In genomic region chr10:28379752-28380488, GRCm38 (mm10) we compare ENCODE assay signal across 20 mouse cellular contexts.
DNase-seq lines count a peak whose midpoint lies in the region; ATAC-seq and TF ChIP-seq lines count a peak whose summit lies in the region.
"Had no signal": no experiment of that assay in that cellular context is flagged by ENCODE, and none has a peak within 500 bp of the region (broad histone marks: within the 10 kb centered on the region; RNA-seq: fewer than 3 reads in every experiment).

No protein-coding gene starts in this region.

- no peaks in the 10 kb centered on the region for H3K9me3 ChIP-seq in neural tube, embryonic 13.5 days
- no peaks in the 10 kb centered on the region for H3K9me3 ChIP-seq in neural tube, embryonic 15.5 days (replicated peaks)
- H3K9me3 ChIP-seq: embryonic facial prominence, embryonic 12.5 days; forebrain, embryonic 15.5 days; G1E; heart, embryonic 10.5 days had no signal

- H3K4me1 ChIP-seq in neural tube, embryonic 13.5 days (replicated peaks): no peaks in the 10 kb centered on the region
- peaks cover 3% of the 10 kb centered on the region; the same call in 1 of the 2 replicates for H3K4me1 ChIP-seq in neural tube, embryonic 15.5 days
- H3K4me1 ChIP-seq in thymus, adult 2 months (replicated peaks; ENCODE audit: control insufficient read depth, insufficient read depth, low read length): no peaks in the 10 kb centered on the region
- H3K4me1 ChIP-seq: embryonic facial prominence, embryonic 12.5 days; forebrain, embryonic 15.5 days; heart, embryonic 10.5 days had no signal

- no peak overlapping the region for H3K9ac ChIP-seq in neural tube, embryonic 13.5 days
- no peak overlapping the region for H3K9ac ChIP-seq in neural tube, embryonic 15.5 days (replicated peaks)
- H3K9ac ChIP-seq: embryonic facial prominence, embryonic 12.5 days; forebrain, embryonic 15.5 days had no signal

- H3K4me3 ChIP-seq in neural tube, embryonic 13.5 days: no peak overlapping the region
- no peak overlapping the region for H3K4me3 ChIP-seq in neural tube, embryonic 15.5 days (replicated peaks)
- H3K4me3 ChIP-seq in thymus, adult 2 months (ENCODE audit: control insufficient read depth, insufficient read depth, low read length): no peak overlapping the region
- H3K4me3 ChIP-seq: embryonic facial prominence, embryonic 12.5 days; forebrain, embryonic 15.5 days; heart, embryonic 10.5 days had no signal

- no peak for DNase-seq in neural tube, embryonic 10.5 days (ENCODE audit: extremely low spot score, low spot score)
- DNase-seq in ovary, postnatal 14 days (ENCODE audit: low spot score): no peak
- no peak for DNase-seq in thymus, adult 2 months
- DNase-seq in kidney, postnatal 25 days: no peak
- DNase-seq: adrenal gland, adult 8-10 months; adrenal gland, postnatal 36 days; cerebellum, adult 11 months; cerebellum, adult 8-10 months; cerebellum, postnatal 14 days; gastrocnemius, postnatal 36 days; heart, adult 18-20 months; heart, postnatal 14 days had no signal

- no peak for TF ChIP-seq POLR2A in thymus, adult 2 months (IDR thresholded peaks at IDR 0.05; ENCODE audit: control insufficient read depth, extremely low read depth, insufficient read depth, low read length, poor library complexity)

- TF ChIP-seq CTCF in thymus, adult 2 months (IDR thresholded peaks at IDR 0.05; ENCODE audit: borderline replicate concordance, control insufficient read depth, extremely low read depth, insufficient read depth, low read length, poor library complexity): no peak

- no peaks in the 10 kb centered on the region for H3K27me3 ChIP-seq in neural tube, embryonic 13.5 days
- no peaks in the 10 kb centered on the region for H3K27me3 ChIP-seq in neural tube, embryonic 15.5 days (replicated peaks)
- H3K27me3 ChIP-seq in thymus, adult 2 months (ENCODE audit: control insufficient read depth, insufficient read depth, low read length): no peaks in the 10 kb centered on the region
- H3K27me3 ChIP-seq: embryonic facial prominence, embryonic 12.5 days; forebrain, embryonic 15.5 days had no signal

- WGBS in neural tube, embryonic 13.5 days: 69% methylated on average over 7 of the region's 7 CpGs
- WGBS in neural tube, embryonic 15.5 days: 62% methylated on average over 7 of the region's 7 CpGs
- WGBS in thymus, adult 2 months: 92% methylated on average over 7 of the region's 7 CpGs

- peak; percentile 59; the same call in 1 of the 2 replicates for ATAC-seq in neural tube, embryonic 13.5 days (ENCODE audit: low read depth)
- peak; percentile 74 for ATAC-seq in granulocyte monocyte progenitor cell, adult 5-6 weeks (replicated peaks; ENCODE audit: poor library complexity, severe bottlenecking)
- peak; percentile 61; the same call in 1 of the 2 replicates for ATAC-seq in neural tube, embryonic 15.5 days (ENCODE audit: low FRiP score)
- ATAC-seq: forebrain, embryonic 15.5 days; hindbrain, postnatal 0 days had no signal

- H3K4me2 ChIP-seq in neural tube, embryonic 13.5 days: no peak overlapping the region
- no peak overlapping the region for H3K4me2 ChIP-seq in neural tube, embryonic 15.5 days
- H3K4me2 ChIP-seq: embryonic facial prominence, embryonic 12.5 days; forebrain, embryonic 15.5 days had no signal

- H3K27ac ChIP-seq in neural tube, embryonic 13.5 days (replicated peaks): no peak overlapping the region
- no peak overlapping the region for H3K27ac ChIP-seq in neural tube, embryonic 15.5 days (replicated peaks)
- H3K27ac ChIP-seq in thymus, adult 2 months (ENCODE audit: control insufficient read depth, insufficient read depth, low read length): no peak overlapping the region
- H3K27ac ChIP-seq: embryonic facial prominence, embryonic 12.5 days; forebrain, embryonic 15.5 days; heart, embryonic 10.5 days; hindbrain, postnatal 0 days had no signal

- H3K36me3 ChIP-seq in neural tube, embryonic 13.5 days: no peaks in the 10 kb centered on the region
- H3K36me3 ChIP-seq in neural tube, embryonic 15.5 days: no peaks in the 10 kb centered on the region
- H3K36me3 ChIP-seq in thymus, adult 2 months (ENCODE audit: control insufficient read depth, insufficient read depth, low read length): no peaks in the 10 kb centered on the region
- H3K36me3 ChIP-seq: embryonic facial prominence, embryonic 12.5 days; forebrain, embryonic 15.5 days; G1E had no signal
